Mouse (Mus musculus) layer of hippocampus, adult 9-10 months (tissue): ENCODE results near the gene Atn1.

Experiments used
- DNase-seq: peaks from one replicate; pipeline ENCODE4 v3.0.0; 2022; ENCODE audit warnings: low spot score

Atn1 gene

GRCm38 (mm10) chr6:124740211-124740887, 16.0 kb downstream of the Atn1 start:
- no peak for DNase-seq

GRCm38 (mm10) chr6:124739231-124739796, 17.0 kb downstream of the Atn1 start:
- DNase-seq: no peak

- DNase-seq: no peak
Measured at GRCm38 (mm10) chr6:124738511-124739023, 17.8 kb downstream of the Atn1 start, which contains the start of gene Ptpn6. Gene Ptpn6 (minus strand): TSS chr6:124738714.

- DNase-seq: no peak
Measured at GRCm38 (mm10) chr6:124737040-124737439, 19.3 kb downstream of the Atn1 start.

- no peak for DNase-seq
Measured at GRCm38 (mm10) chr6:124734417-124734816, 21.9 kb downstream of the Atn1 start.

- DNase-seq: no peak
Measured at GRCm38 (mm10) chr6:124732476-124733370, 23.6 kb downstream of the Atn1 start.

- no peak for DNase-seq
Measured at GRCm38 (mm10) chr6:124731038-124731437, 25.3 kb downstream of the Atn1 start.

GRCm38 (mm10) chr6:124729850-124730705, 26.2 kb downstream of the Atn1 start:
- no peak for DNase-seq

GRCm38 (mm10) chr6:124728621-124729020, 27.7 kb downstream of the Atn1 start:
- DNase-seq: no peak

- no peak for DNase-seq
Measured at GRCm38 (mm10) chr6:124724472-124724871, 31.9 kb downstream of the Atn1 start.

- DNase-seq: no peak
Measured at GRCm38 (mm10) chr6:124723541-124723940, 32.8 kb downstream of the Atn1 start.

- DNase-seq: no peak
Measured at GRCm38 (mm10) chr6:124722876-124723473, 33.3 kb downstream of the Atn1 start.

GRCm38 (mm10) chr6:124720904-124721303, 35.4 kb downstream of the Atn1 start:
- no peak for DNase-seq

GRCm38 (mm10) chr6:124719354-124719978, 36.9 kb downstream of the Atn1 start:
- DNase-seq: no peak

GRCm38 (mm10) chr6:124718703-124719102, 37.6 kb downstream of the Atn1 start:
- no peak for DNase-seq

- no peak for DNase-seq
Measured at GRCm38 (mm10) chr6:124717968-124718367, 38.4 kb downstream of the Atn1 start.

GRCm38 (mm10) chr6:124716864-124717490, 39.3 kb downstream of the Atn1 start:
- no peak for DNase-seq

GRCm38 (mm10) chr6:124712918-124713317, 43.4 kb downstream of the Atn1 start:
- DNase-seq: no peak

GRCm38 (mm10) chr6:124711824-124712782, 44.2 kb downstream of the Atn1 start, which contains the start of the genes Emg1 and Phb2:
Gene Emg1 (minus strand): TSS chr6:124712178.
Gene Phb2 (plus strand): TSS chr6:124712336.
- peak; percentile 92 for DNase-seq
